Mouse (Mus musculus): ENCODE data around the gene Krtap4-1.

Krtap4-1 gene

GRCm38 (mm10) chr11:99583245-99583704 lies 44.8 kb downstream of the Krtap4-1 start, which contains the start of gene Krtap1-4:
TSS of gene Krtap1-4 (minus strand) at chr11:99583654.
- no peak for DNase-seq (ENCODE audit: low spot score)

DNA sequence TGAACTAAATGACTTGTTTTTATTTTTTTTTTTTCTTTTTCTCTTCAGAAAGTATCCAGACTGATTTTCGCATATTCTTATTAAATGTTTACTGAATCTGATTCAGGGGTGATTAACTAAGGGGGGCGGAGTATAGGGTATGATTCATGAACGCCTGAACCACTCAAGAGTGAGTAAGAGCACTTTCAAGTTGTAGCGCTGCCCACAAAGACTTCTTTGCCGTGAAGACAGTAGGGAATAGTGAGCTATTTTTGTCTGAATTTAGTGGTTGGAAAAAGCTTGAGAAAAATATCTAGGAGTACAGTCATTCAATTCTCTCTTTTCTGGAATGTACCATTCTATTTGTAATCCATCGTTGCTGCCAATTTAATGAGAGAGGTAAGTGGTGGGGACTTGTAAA lies 46.5 kb downstream of the Krtap4-1 start:
- no peak for DNase-seq (ENCODE audit: low spot score)

GRCm38 (mm10) chr11:99581051-99581450 lies 47.0 kb downstream of the Krtap4-1 start:
- no peak for DNase-seq (ENCODE audit: low spot score)

DNA sequence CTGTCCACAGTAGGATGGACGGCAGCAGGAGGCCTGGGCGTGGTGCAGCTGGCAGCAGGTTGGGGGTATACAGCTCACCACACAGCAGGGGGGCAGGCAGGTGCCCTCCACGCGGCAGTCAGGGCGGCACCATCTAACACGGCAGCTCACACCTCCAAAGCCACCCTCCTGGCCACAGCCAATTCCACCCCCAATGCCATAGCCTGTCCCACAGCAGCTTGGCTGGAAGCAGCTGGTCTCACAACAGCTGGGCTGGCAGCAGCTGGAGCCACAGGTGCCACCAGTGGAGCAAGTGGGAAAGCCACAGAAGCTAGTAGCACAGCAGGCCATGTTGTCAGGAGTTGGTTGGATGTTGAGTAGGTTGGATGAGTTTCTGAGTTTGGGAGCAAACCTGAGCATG lies 47.4 kb downstream of the Krtap4-1 start, which contains the start of gene Krtap1-5:
Krtap1-5 (minus strand) TSS at position 381 of the 400 bp plus-strand sequence.
- DNase-seq (ENCODE audit: low spot score): no peak
